Mouse (Mus musculus) kidney, adult 18-20 months (tissue): ENCODE data around the gene Il22ra2.

Experiments used
- DNase-seq: peaks from one replicate; pipeline ENCODE4 v3.0.0; 2021

Gene Il22ra2

DNA sequence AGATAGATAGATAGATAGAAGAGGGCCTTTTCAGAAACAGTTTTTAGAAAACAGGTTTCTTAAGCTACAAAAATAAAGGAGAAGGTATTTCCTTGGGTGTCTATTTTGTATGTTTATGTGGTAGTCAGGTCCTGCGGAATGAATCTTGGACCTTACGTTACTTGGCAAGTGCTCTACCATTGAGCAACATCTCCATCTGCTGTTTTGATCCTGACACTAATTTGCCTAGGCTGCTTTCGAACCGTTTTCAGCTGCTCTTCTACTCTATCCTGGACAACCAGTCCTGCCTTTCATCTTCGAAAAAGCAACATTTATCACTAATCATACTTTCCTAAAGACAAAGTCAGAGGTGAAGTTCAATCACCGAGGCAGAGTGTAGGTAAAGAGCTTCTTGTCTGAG is 18.6 kb upstream of the Il22ra2 start:
- DNase-seq: no peak

- DNase-seq: no peak
Observed at GRCm38 (mm10) chr10:19609125-19609524, 12.7 kb upstream of the Il22ra2 start.

DNA sequence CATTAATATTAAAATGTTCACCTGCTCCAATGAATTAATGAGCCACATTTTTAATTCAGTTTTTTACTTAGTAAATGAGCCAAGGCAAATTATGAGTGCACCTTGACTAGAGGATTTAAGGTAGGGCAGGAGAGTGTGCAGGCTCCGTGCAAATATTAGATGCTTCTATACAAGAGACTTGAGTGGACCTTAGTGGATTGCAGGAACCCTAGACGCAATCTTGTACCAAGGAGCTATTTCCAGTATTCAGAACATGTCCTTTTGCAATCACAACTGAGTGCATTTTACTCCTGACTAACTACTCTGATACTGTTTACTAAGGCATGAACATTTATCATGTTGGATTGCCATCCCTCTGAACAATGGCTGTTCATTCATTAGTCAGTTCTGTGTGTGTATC is 10.2 kb upstream of the Il22ra2 start:
- DNase-seq: no peak

DNA sequence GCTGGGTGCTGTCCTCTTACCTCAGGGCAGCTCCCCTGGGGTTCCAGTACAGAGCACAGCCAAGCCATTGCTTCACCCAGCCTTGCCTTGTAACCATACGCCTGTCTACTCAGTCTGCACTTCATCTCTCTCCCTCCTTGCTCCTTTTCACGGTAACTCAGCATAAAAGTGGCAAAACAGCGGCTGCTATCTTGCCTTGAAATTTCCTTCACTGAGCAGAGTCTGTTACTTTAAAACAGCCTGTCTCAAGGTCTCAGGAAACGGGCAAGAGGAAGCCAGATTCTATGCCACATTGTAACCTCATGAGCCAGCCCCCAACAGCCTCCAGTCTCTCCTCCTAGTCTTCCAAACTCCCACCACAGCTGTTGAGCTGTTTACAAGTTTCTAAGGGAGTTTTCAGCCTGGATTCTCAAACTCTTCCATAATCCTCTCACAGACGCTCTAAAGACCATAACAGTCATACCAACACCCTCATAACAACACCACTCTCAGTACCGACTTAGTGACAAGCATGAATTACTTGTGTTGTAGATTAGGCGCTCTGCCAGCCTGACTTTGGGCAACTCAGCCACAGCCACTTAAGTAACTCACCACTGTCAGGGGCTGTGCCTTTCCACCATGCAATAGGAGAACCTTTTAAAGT is 8.6 kb upstream of the Il22ra2 start:
- DNase-seq: no peak

DNA sequence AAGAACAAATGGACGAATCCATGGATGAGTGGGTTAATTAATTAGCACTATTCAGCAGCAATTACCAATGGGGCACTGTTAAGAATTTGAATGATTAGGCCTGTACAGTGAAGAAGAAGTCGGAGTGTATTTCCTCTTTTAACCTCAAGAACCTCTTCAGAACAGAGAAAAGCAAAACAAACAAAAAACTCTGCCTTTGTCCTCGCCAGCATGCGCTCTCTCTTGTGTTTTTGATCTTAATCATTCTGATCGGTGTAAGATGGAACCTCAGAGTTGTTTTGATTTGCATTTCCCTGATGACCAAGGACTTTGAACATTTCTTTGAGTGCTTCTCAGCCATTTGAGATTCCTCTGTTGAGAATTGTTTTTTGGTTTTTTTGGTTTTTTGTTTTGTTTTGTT is 2.1 kb upstream of the Il22ra2 start:
- no peak for DNase-seq

GRCm38 (mm10) chr10:19624617-19625016 is 2.8 kb downstream of the Il22ra2 start:
- no peak for DNase-seq

- DNase-seq: no peak
Observed at GRCm38 (mm10) chr10:19627342-19627741, 5.5 kb downstream of the Il22ra2 start.

- no peak for DNase-seq
Observed at GRCm38 (mm10) chr10:19627748-19628147, 6.0 kb downstream of the Il22ra2 start.

DNA sequence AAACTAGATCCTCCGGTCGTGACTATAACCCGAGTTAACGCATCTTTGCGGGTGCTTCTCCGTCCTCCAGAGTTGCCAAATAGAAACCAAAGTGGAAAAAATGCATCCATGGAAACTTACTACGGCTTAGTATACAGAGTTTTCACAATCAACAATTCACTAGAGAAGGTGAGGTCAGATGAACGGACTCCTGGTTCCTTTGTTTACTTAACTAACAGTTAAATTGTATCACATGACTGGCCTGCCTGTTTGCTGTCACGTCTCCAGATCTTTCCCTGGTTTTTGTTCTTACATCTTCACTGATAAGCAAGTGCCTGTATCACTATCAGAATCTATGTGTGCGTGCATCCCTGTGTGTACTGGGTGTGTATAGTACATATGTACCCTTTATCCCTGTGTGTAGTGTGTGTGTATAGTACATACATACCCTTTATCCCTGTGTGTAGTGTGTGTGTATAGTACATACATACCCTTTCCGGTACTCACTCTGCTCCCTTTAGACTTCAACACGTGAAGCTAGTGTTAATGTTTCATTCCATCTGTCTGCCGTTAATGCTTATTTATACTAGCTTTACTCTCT is 9.9 kb downstream of the Il22ra2 start:
- DNase-seq: no peak

DNA sequence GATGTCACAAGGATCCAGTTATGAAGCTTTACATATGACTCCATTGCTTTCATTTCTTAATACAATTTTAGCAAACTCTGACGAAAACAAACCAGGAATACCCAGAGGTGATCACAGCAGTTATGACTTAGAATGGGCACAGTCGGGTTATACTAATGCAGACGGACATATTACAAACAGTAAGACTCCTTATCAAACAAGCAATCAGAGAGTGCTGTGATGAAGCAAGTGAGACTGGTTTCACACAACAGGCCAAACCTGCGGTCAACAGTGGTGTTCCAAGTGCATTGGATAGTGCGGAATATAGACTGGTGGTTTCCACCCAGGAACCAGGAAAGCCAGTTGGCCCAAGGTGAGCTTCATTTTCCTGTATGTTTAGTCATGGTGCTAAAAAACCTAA is 17.1 kb downstream of the Il22ra2 start:
- DNase-seq: no peak

DNA sequence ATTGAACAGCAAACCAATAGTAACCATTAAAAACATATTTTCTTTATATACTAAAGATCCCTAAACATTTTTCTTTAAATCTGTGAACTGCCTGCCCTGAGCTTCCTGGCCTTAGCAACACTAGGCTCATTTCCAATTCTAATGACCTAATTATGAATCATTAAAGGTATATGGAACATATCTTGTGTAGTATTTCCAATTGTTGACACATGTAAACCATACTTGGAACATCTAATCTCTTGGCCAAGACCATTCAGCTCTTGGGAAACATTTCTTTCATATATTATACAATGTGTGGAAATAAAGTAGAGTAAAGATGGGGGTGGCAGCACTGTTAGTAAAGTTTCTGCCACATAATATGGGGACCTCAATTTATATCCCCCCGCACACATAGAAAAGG is 17.8 kb downstream of the Il22ra2 start:
- no peak for DNase-seq

GRCm38 (mm10) chr10:19645119-19645518 is 23.3 kb downstream of the Il22ra2 start:
- DNase-seq: no peak

DNA sequence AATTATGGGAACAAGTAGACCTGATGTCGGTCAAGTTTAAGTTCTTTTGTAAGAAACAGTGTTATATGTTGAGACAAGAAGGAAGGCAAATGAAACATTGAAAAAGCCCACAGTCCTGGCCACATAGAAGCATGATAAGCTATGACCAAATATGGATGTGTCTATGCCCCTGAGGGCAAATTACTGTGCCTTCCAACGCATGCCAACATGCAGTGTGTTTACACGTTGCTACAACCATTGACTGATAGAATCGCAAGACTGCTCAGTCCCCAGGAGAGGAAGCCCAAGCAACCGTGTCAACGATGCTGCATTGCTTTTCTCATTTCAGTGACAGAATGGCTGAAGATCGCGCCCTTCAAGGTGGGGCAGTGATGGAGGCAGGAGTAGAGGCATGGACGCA is 35.6 kb downstream of the Il22ra2 start:
- DNase-seq: no peak

DNA sequence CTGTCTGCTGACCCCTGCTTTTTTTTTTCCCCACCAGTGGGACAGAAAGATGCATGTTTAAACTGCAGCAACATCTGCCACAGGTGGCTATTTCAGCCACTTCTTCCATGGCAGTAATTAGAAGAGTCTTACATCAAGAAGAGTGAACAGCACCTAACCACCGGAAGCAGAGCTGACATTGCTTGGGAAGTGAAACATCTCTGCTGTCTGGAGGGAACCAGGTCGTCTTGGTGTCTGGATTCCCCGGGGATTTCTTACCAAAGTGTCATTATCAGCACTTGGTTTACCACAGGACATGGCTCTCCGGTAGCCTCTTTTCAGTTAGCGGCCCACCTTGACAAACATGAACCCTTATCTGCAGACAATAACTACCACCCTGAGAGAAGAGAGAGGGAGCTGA is 38.2 kb downstream of the Il22ra2 start:
- DNase-seq: no peak

GRCm38 (mm10) chr10:19668973-19669372 is 47.2 kb downstream of the Il22ra2 start:
- DNase-seq: no peak

- DNase-seq: no peak
Observed at GRCm38 (mm10) chr10:19672015-19672414, 50.2 kb downstream of the Il22ra2 start.

- no peak for DNase-seq
Observed at GRCm38 (mm10) chr10:19673146-19673545, 51.3 kb downstream of the Il22ra2 start.
